In genomic region chr7:144846158-144846557, GRCm38 (mm10) we compare ENCODE assay signal across 9 mouse cellular contexts. TPM values are rescaled to one million over a fixed set of nuclear protein-coding genes. Genes with fewer than 3 reads are reported as not detected.
DNase-seq lines count a peak whose midpoint lies in the region; ATAC-seq and TF ChIP-seq lines count a peak whose summit lies in the region.
"Had no signal": no experiment of that assay in that cellular context is flagged by ENCODE, and none has a peak within 500 bp of the region (broad histone marks: within the 10 kb centered on the region; RNA-seq: fewer than 3 reads in every experiment).

No protein-coding gene starts in this region.

- DNase-seq in gastrocnemius, postnatal 10 days, result peak; percentile 53
- DNase-seq in gastrocnemius, adult 8-10 months (ENCODE audit: low spot score in 2 of 2), result no peak
- DNase-seq in testis, postnatal 14 days (ENCODE audit: low spot score), result no peak
- DNase-seq in liver, postnatal 0 days, result peak; percentile 58
- peak; percentile 48 for DNase-seq in stomach, postnatal 0 days (ENCODE audit: low spot score)
- no peak for DNase-seq in gastrocnemius, postnatal 25 days

- no peak overlapping the region for H3K27ac ChIP-seq in testis, adult 2 months (ENCODE audit: control insufficient read depth, insufficient read depth, low read depth, low read length)
- H3K27ac ChIP-seq in cortical plate, adult 2 months (ENCODE audit: insufficient read depth, low read length), result no peak overlapping the region
- no peak overlapping the region for H3K27ac ChIP-seq in liver, postnatal 0 days (ENCODE audit: low read depth)
- H3K27ac ChIP-seq in stomach, postnatal 0 days (replicated peaks), result no peak overlapping the region

- no peaks in the 10 kb centered on the region for H3K9me3 ChIP-seq in liver, postnatal 0 days (ENCODE audit: low read length)
- no peaks in the 10 kb centered on the region for H3K9me3 ChIP-seq in stomach, postnatal 0 days (ENCODE audit: control insufficient read depth, low read length)

- no peak overlapping the region for H3K4me3 ChIP-seq in testis, adult 2 months (ENCODE audit: control insufficient read depth, low read depth, low read length)
- H3K4me3 ChIP-seq in cortical plate, adult 2 months (ENCODE audit: insufficient read depth, low read length), result no peak overlapping the region
- H3K4me3 ChIP-seq in liver, postnatal 0 days (ENCODE audit: low read depth, low read length), result no peak overlapping the region
- no peak overlapping the region for H3K4me3 ChIP-seq in stomach, postnatal 0 days (ENCODE audit: low read depth, low read length)

- no peaks in the 10 kb centered on the region for H3K36me3 ChIP-seq in testis, adult 2 months (ENCODE audit: control insufficient read depth, insufficient read depth, low read length)
- H3K36me3 ChIP-seq in liver, postnatal 0 days (replicated peaks; ENCODE audit: insufficient read depth, low read length), result no peaks in the 10 kb centered on the region
- H3K36me3 ChIP-seq in stomach, postnatal 0 days (ENCODE audit: control insufficient read depth, insufficient read depth, low read length), result no peaks in the 10 kb centered on the region

- no peaks in the 10 kb centered on the region for H3K4me1 ChIP-seq in testis, adult 2 months (ENCODE audit: control insufficient read depth, insufficient read depth, low read length)
- H3K4me1 ChIP-seq in cortical plate, adult 2 months (ENCODE audit: control insufficient read depth, insufficient read depth, low read length), result no peaks in the 10 kb centered on the region
- no peaks in the 10 kb centered on the region for H3K4me1 ChIP-seq in liver, postnatal 0 days (ENCODE audit: insufficient read depth)
- H3K4me1 ChIP-seq in stomach, postnatal 0 days (replicated peaks; ENCODE audit: control insufficient read depth, insufficient read depth), result no peaks in the 10 kb centered on the region

- ATAC-seq in liver, postnatal 0 days, result no peak
- ATAC-seq in stomach, postnatal 0 days (ENCODE audit: low FRiP score, low TSS enrichment), result 0 out of 2 replicates have a peak, but pooled peaks have one; percentile 21

- TF ChIP-seq EP300 in liver, postnatal 0 days (IDR thresholded peaks at IDR 0.05; ENCODE audit: low read depth), result no peak
- no peak for TF ChIP-seq EP300 in stomach, postnatal 0 days (optimal IDR thresholded peaks at IDR 0.05)

- no peak overlapping the region for H3K9ac ChIP-seq in liver, postnatal 0 days (replicated peaks)
- no peak overlapping the region for H3K9ac ChIP-seq in stomach, postnatal 0 days (ENCODE audit: low read length)

- no peak overlapping the region for H3K4me2 ChIP-seq in liver, postnatal 0 days (ENCODE audit: low read depth, low read length)
- H3K4me2 ChIP-seq in stomach, postnatal 0 days (replicated peaks; ENCODE audit: low read depth), result no peak overlapping the region

- 14% methylated on average over 4 of the region's 4 CpGs for WGBS in liver, postnatal 0 days (ENCODE audit: insufficient replicate concordance)
- 25% methylated on average over 4 of the region's 4 CpGs for WGBS in stomach, postnatal 0 days

- no peaks in the 10 kb centered on the region for H3K27me3 ChIP-seq in testis, adult 2 months (ENCODE audit: control insufficient read depth, insufficient read depth, low read length)
- peaks cover 10% of the 10 kb centered on the region; the same call in 1 of the 2 replicates for H3K27me3 ChIP-seq in liver, postnatal 0 days (ENCODE audit: insufficient read depth, low read length)
- H3K27me3 ChIP-seq in stomach, postnatal 0 days (ENCODE audit: control insufficient read depth, insufficient read depth, low read length), result peaks cover 5% of the 10 kb centered on the region

- no peak for TF ChIP-seq POLR2A in testis, adult 2 months (IDR thresholded peaks at IDR 0.05; ENCODE audit: control insufficient read depth, low read depth, low read length)
- TF ChIP-seq POLR2A in cortical plate, adult 2 months (IDR thresholded peaks at IDR 0.05; ENCODE audit: extremely low read depth, insufficient read depth, low read length), result no peak

- peak; percentile 73; the same call in 1 of the 2 replicates for TF ChIP-seq CTCF in testis, adult 2 months (IDR thresholded peaks at IDR 0.05; ENCODE audit: control insufficient read depth, insufficient read depth, insufficient replicate concordance, low read depth, low read length)
- peak; percentile 59 for TF ChIP-seq CTCF in cortical plate, adult 2 months (IDR thresholded peaks at IDR 0.05; ENCODE audit: extremely low read depth, insufficient read depth, low read length)
- TF ChIP-seq CTCF in liver, postnatal 0 days (IDR thresholded peaks at IDR 0.05; ENCODE audit: low read depth), result peak; percentile 81
- peak; percentile 84 for TF ChIP-seq CTCF in stomach, postnatal 0 days (IDR thresholded peaks at IDR 0.05; ENCODE audit: low read depth)

RNA-seq across cellular contexts. Expression of gene Fgf4, which starts 1.0 kb away (rescaled TPM):
- total RNA-seq in gastrocnemius, postnatal 10 days (2021), result under 1 TPM; 0.09 to 0.27 TPM
- not detected for total RNA-seq in gastrocnemius, adult 8-10 months (2022)
- not detected in 2 replicates for polyA plus RNA-seq in testis, adult 2 months (2012; rRNA removed)
- polyA plus RNA-seq in cortical plate, adult 2 months (2012; rRNA removed), result not detected in 2 replicates
- not detected in 2 replicates for polyA plus RNA-seq in liver, postnatal 0 days (2015; fragmentation: Nextera tagmentation; extraction: Ambion mirVana)
- not detected in 2 replicates for polyA plus RNA-seq in stomach, postnatal 0 days (2015; fragmentation: Nextera tagmentation; extraction: Ambion mirVana)
- under 1 TPM in 1 of 2 experiments, not detected in 1; 0.27 TPM for total RNA-seq in gastrocnemius, postnatal 25 days (2021)
- total RNA-seq: layer of hippocampus, postnatal 36 days had no signal

RNA-seq across cellular contexts. Expression of gene Fgf3, which starts 8.3 kb away (rescaled TPM):
- not detected for total RNA-seq in gastrocnemius, postnatal 10 days (2021)
- not detected for total RNA-seq in gastrocnemius, adult 8-10 months (2022)
- polyA plus RNA-seq in testis, adult 2 months (2012; rRNA removed), result 0.10 TPM in 1 of 2 replicates, not detected in the other
- polyA plus RNA-seq in cortical plate, adult 2 months (2012; rRNA removed), result 0.34 and 0.65 TPM in 2 replicates
- not detected in 2 replicates for polyA plus RNA-seq in liver, postnatal 0 days (2015; fragmentation: Nextera tagmentation; extraction: Ambion mirVana)
- polyA plus RNA-seq in stomach, postnatal 0 days (2015; fragmentation: Nextera tagmentation; extraction: Ambion mirVana), result 0.47 and 1.1 TPM in 2 replicates
- not detected for total RNA-seq in gastrocnemius, postnatal 25 days (2021)
- total RNA-seq: layer of hippocampus, postnatal 36 days had no signal

RNA-seq across cellular contexts. Expression of gene Fgf15, which starts 50.2 kb away (rescaled TPM):
- total RNA-seq in gastrocnemius, postnatal 10 days (2021), result not detected
- not detected for total RNA-seq in gastrocnemius, adult 8-10 months (2022)
- polyA plus RNA-seq in testis, adult 2 months (2012; rRNA removed), result not detected in 2 replicates
- not detected in 2 replicates for polyA plus RNA-seq in cortical plate, adult 2 months (2012; rRNA removed)
- polyA plus RNA-seq in liver, postnatal 0 days (2015; fragmentation: Nextera tagmentation; extraction: Ambion mirVana), result not detected in 2 replicates
- not detected in 2 replicates for polyA plus RNA-seq in stomach, postnatal 0 days (2015; fragmentation: Nextera tagmentation; extraction: Ambion mirVana)
- not detected for total RNA-seq in gastrocnemius, postnatal 25 days (2021)
- total RNA-seq: layer of hippocampus, postnatal 36 days had no signal

Comparison
In these comparisons a context has a peak if more than half of its experiments do, and no peak if none do; other contexts are left out.
1. DNase-seq: peak in gastrocnemius, postnatal 10 days (single experiment), liver, postnatal 0 days (single experiment) and stomach, postnatal 0 days (single experiment); none in gastrocnemius, adult 8-10 months (0 of 2), testis, postnatal 14 days (single experiment) and gastrocnemius, postnatal 25 days (single experiment).
2. Peak in every context shown above with its lines, with median percentiles within 50 percentile points of each other: CTCF ChIP-seq.